Mouse (Mus musculus) CD4-positive, CD25-positive, alpha-beta regulatory T cell, adult 9 weeks (primary cell): Measurements from ENCODE around the gene Fam243. TPM values are rescaled to one million over a fixed set of nuclear protein-coding genes. Genes with fewer than 3 reads are reported as not detected.

ENCODE experiments used
- polyA plus RNA-seq: library from polyadenylated mRNA; unstranded; fragments of 100-300 nt; shearing (Covaris generic); gene quantifications from one replicate; pipeline ENCODE4 v1.2.1, GENCODE M21; 2017

Gene Fam243
- polyA plus RNA-seq: not detected

DNA sequence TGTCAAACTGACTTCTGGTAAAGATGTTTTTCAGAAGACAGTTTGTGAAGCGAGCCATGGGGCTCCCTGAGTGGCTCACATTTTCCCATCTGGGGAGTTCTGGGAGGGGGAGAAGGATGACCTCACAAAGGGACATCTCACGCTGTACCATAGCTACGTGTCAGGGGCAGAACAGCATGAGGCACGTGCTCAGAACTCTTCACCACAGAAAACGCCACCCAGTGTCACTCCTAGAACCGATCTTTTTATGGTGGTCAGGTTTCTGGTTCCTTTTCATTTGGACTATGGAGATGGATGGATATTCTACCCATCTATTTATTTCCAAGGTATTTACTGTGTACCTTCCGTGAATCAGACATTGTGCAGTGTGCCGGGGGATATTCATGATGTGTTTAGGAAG, at the start of gene Fam243:
Fam243 (minus strand) TSS at position 101 of the 400 bp plus-strand sequence.

DNA sequence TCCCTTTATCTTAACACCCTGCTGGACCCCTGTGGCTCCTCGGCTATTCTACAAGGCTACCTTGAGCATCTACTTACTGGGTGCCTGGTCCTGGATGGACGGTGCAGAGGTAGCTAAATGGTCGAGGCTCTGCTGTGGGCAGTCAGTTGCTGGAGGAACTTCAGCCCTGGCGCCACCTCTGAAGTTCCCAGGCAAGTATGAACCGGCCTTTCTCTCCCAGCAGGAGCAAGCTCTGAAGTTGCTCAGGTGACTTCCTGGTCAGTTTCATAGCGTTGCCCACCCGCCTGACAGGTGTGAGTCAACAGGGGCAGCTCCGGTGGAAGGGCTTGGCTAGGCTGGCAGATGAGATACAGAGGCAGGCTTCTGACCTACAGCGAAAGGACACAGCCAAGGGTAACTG, 38.0 kb upstream of the Fam243 start, which contains the start of gene Kcne1:
Kcne1 (minus strand) TSS at position 240 of the 400 bp plus-strand sequence.

DNA sequence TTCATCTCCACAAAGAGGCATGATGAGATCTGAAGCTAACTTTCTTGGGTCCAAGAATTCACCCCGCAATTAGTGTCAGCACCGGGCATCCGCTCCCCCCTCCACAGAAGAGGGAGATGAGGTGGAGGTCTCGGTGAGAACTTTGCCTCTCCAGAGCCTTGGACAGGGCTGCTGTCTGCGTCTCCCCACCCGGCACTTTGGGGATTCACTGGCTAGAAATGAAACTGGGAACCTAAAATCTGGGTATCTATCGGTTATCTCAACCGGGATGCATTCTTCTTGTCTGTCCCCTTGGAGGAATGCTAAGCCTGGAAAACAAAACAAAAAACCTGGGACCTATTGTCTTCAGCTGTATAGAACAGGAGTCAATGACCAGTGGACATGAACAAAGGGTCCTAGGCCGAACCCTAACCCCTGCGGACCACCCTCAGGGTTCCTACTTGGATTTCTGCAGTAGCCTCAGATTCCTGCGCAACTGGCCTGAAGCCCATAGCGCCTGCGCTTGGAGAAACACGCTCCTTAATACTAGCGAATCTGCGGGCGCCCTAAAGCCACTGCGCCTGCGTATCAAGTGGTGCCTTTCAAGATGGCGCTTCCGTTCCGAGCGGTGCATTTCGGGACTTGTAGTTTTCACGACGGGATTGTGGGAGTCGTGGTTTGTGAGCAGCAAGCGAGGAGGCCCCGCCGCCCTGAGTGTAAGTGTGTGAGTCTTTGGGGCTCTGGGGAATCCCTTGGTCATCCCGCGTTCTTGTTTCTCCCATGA, 20.4 kb downstream of the Fam243 start, which contains the start of gene Smim11:
Smim11 (plus strand) TSS at position 638 of the 763 bp plus-strand sequence.

DNA sequence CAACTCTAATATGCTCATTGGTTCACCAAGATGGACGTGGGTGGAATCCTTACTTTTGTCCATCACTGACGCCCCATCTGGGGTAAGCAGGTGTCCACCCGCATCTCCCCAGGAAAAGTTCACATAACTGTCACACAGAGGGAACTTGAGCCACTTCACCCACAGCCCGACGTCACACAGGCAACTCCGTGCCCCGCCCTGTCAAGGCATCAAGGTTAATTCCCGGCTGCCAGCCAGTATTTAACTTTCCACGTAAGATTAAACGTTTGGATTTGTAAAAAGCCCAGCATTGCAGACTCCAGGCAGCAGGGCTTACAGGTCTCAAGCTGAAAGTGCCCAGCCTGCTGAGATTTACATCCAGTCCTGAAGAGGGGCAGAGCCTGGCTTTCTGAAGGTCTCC, 29.1 kb downstream of the Fam243 start, which contains the start of gene Kcne2:
Kcne2 (plus strand) TSS at position 289 of the 400 bp plus-strand sequence.

Other genes starting within 250 kb of the Fam243 start
- gene Kcne2, start 29.1 kb downstream of the Fam243 start, polyA plus RNA-seq: not detected
- gene Smim11, start 20.2 kb downstream of the Fam243 start, polyA plus RNA-seq: 144 TPM
- gene Kcne1, start 38.0 kb upstream of the Fam243 start, polyA plus RNA-seq: not detected
- gene Rcan1, start 149.4 kb upstream of the Fam243 start, polyA plus RNA-seq: 3.2 TPM
- gene Clic6, start 164.3 kb upstream of the Fam243 start, polyA plus RNA-seq: not detected